Mouse (Mus musculus) intestine, embryonic 16.5 days (tissue): ENCODE measurements at regions not wholly inside any gene's neighbourhood (a gene's known extent, or its start where the extent isn't known, plus 50 kb on each side); places are given as distances from the start of the nearest gene placed in this dataset.

Experiments used
- ATAC-seq: fragments of 200-750 bp; cut with Nextera tagmentation; 2 replicates; pipeline ENCODE4 v1.8.0; 2017; ENCODE audit warnings: moderate TSS enrichment, moderate library complexity
- H3K27ac ChIP-seq: fragments of 300-500 bp; sonication (generic); 2 replicates; pipeline ENCODE4 v1.5.1; 2014; ENCODE audit warnings: mild to moderate bottlenecking, low read length
- H3K27me3 ChIP-seq: fragments of 300-500 bp; sonication (generic); replicated peaks from 2 replicates; pipeline ENCODE4 v1.6.1; 2014; ENCODE audit warnings: low read length, control low read depth, mixed read lengths; ENCODE audit not compliant: control insufficient read depth, insufficient read depth
- H3K36me3 ChIP-seq: fragments of 300-500 bp; sonication (generic); 2 replicates; pipeline ENCODE4 v1.6.1; 2014; ENCODE audit warnings: low read length, control low read depth; ENCODE audit not compliant: control insufficient read depth, insufficient read depth
- H3K4me1 ChIP-seq: fragments of 300-500 bp; sonication (generic); 2 replicates; pipeline ENCODE4 v1.6.1; 2014; ENCODE audit warnings: low read length, control low read depth, mixed read lengths; ENCODE audit not compliant: control insufficient read depth, insufficient read depth
- H3K4me2 ChIP-seq: fragments of 300-500 bp; sonication (generic); 2 replicates; pipeline ENCODE4 v1.6.1; 2014; ENCODE audit warnings: low read depth, low read length, control low read depth
- H3K4me3 ChIP-seq: fragments of 300-500 bp; sonication (generic); 2 replicates; pipeline ENCODE4 v1.5.1; 2014; ENCODE audit warnings: mild to moderate bottlenecking, low read length
- H3K9ac ChIP-seq: fragments of 300-500 bp; sonication (generic); 2 replicates; pipeline ENCODE4 v1.6.1; 2014; ENCODE audit warnings: low read depth, low read length
- H3K9me3 ChIP-seq: fragments of 300-500 bp; sonication (generic); 2 replicates; pipeline ENCODE4 v1.6.1; 2016; ENCODE audit warnings: low read length, control low read depth; ENCODE audit not compliant: control insufficient read depth
- WGBS: fragments of 180-500 bp; shearing (Covaris S2); extraction: QIAGEN DNeasy Blood & Tissue Kit; methylation state at CpG from one replicate; pipeline ENCODE4 v1.1.7; 2014; 5-methylcytosine and 5-hydroxymethylcytosine counted together

- Histone ChIP-seq H3K27me3 (no peaks in the 10 kb centered on the region), H3K36me3 (no peaks in the 10 kb centered on the region), H3K4me2 (no peak overlapping the region), H3K9me3 (no peaks in the 10 kb centered on the region), H3K4me1 (no peaks in the 10 kb centered on the region), H3K9ac (no peak overlapping the region), H3K27ac (no peak overlapping the region), H3K4me3 (no peak overlapping the region)
- ATAC-seq, result no peak
- 82% methylated on average over 6 of the region's 6 CpGs for WGBS
Observed at GRCm38 (mm10) chr11:19144506-19144905, 125.7 kb upstream of the Meis1 start.

GRCm38 (mm10) chr11:19145263-19145662 lies 126.5 kb upstream of the Meis1 start:
- H3K36me3 ChIP-seq, result no peaks in the 10 kb centered on the region
- no peak overlapping the region for H3K4me3 ChIP-seq
- no peak for ATAC-seq
- no peaks in the 10 kb centered on the region for H3K9me3 ChIP-seq
- H3K27ac ChIP-seq, result no peak overlapping the region
- no peaks in the 10 kb centered on the region for H3K4me1 ChIP-seq
- WGBS, result 69% methylated on average over 9 of the region's 9 CpGs
- no peak overlapping the region for H3K9ac ChIP-seq
- no peaks in the 10 kb centered on the region for H3K27me3 ChIP-seq
- H3K4me2 ChIP-seq, result no peak overlapping the region

- no peak for ATAC-seq
- Histone ChIP-seq H3K27ac (no peak overlapping the region), H3K4me2 (no peak overlapping the region), H3K4me1 (no peaks in the 10 kb centered on the region), H3K27me3 (no peaks in the 10 kb centered on the region), H3K36me3 (no peaks in the 10 kb centered on the region), H3K9me3 (no peaks in the 10 kb centered on the region), H3K9ac (no peak overlapping the region), H3K4me3 (no peak overlapping the region)
- WGBS, result 65% methylated on average over 3 of the region's 3 CpGs
Observed at GRCm38 (mm10) chr11:19145991-19146390, 127.2 kb upstream of the Meis1 start.

- Histone ChIP-seq H3K9me3 (no peaks in the 10 kb centered on the region), H3K27ac (no peak overlapping the region), H3K4me2 (no peak overlapping the region), H3K27me3 (no peaks in the 10 kb centered on the region), H3K4me3 (no peak overlapping the region), H3K9ac (no peak overlapping the region), H3K36me3 (no peaks in the 10 kb centered on the region), H3K4me1 (no peaks in the 10 kb centered on the region)
- ATAC-seq, result no peak
- WGBS, result 83% methylated on average over 3 of the region's 3 CpGs
Observed at GRCm38 (mm10) chr11:19151026-19151425, 132.2 kb upstream of the Meis1 start.

DNA sequence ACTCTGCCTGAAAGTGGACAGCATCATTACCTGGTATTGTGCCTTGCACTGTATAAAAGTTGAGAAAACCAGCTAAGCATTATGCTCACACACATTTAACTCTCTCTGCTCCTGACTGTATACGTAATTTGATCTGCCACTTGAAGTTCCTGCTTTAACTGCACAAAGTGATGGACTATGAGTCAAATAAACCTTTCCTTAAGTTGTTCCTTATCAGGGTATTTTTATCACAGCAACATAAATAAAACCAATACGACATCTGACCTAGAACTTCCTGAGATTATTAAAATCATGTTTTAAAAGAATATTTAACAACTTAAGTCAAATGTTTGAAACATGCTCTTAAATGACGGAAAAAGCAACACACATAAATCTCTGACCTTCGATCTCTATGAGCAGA lies 134.9 kb upstream of the Meis1 start:
- no peak for ATAC-seq
- no peaks in the 10 kb centered on the region for H3K36me3 ChIP-seq
- H3K9me3 ChIP-seq, result no peaks in the 10 kb centered on the region
- no peaks in the 10 kb centered on the region for H3K27me3 ChIP-seq
- 68% methylated on average over 4 of the region's 4 CpGs for WGBS
- no peaks in the 10 kb centered on the region for H3K4me1 ChIP-seq
- no peak overlapping the region for H3K4me2 ChIP-seq
- no peak overlapping the region for H3K4me3 ChIP-seq
- H3K27ac ChIP-seq, result no peak overlapping the region
- H3K9ac ChIP-seq, result no peak overlapping the region

DNA sequence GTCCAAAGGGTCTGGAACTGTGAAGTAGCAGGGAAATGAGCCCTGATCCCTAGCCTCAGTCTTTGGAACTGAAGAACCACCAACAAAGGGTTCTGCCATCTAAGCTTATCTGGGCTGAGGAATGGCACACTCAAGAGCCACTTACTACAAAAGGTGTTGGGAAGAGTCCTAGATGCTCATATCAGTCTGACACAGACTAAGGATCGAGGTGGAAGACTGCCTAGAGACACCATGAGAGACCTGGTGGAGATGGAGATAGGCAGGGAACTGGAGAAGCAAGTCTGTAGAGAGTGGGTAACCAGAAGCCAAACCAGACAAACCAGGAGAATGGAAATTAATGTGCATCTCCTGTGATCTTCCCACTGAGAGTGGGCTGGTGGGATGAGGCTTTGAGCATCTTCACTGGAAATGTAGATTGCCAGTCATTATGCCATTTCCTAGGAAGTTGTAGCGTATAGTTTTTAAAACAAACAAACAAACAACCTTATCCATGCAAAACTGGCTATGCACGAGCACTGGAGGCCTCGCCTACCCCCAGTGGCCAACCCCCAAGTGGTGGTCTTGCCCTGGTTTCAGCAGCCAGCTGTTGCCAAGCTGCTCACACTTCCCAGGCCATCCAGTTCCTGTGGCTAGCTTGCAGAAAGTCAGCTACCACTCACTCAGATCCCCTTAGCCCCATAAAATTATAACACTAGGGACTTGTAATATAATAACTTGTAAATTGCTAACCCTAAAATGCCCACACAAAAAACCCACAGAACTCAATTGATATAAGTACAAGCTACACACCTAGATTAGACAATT lies 136.2 kb upstream of the Meis1 start:
- no peaks in the 10 kb centered on the region for H3K4me1 ChIP-seq
- ATAC-seq, result no peak
- no peak overlapping the region for H3K4me2 ChIP-seq
- no peaks in the 10 kb centered on the region for H3K27me3 ChIP-seq
- no peaks in the 10 kb centered on the region for H3K9me3 ChIP-seq
- no peaks in the 10 kb centered on the region for H3K36me3 ChIP-seq
- no peak overlapping the region for H3K27ac ChIP-seq
- H3K9ac ChIP-seq, result no peak overlapping the region
- WGBS, result 82% methylated on average over 4 of the region's 4 CpGs
- H3K4me3 ChIP-seq, result no peak overlapping the region

DNA sequence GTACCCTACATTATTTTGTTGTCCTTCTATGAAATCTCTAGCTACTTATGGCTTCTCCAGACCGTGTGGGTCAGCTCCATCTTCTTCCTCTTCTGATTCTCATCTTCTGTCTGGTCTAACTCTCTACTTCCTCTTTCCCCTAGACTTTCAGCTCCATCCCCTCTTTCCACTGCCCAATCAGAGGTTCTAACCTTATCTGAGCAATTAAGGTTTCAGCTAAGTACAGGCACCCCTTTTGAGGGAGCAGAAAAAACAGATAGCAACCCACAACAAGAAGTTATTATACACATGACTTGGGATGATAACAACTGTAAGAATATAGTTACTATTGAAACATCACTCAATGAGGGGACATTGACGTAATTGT lies 136.8 kb upstream of the Meis1 start:
- 78% methylated on average over 2 of the region's 2 CpGs for WGBS
- no peaks in the 10 kb centered on the region for H3K4me1 ChIP-seq
- no peak overlapping the region for H3K9ac ChIP-seq
- no peaks in the 10 kb centered on the region for H3K27me3 ChIP-seq
- H3K27ac ChIP-seq, result no peak overlapping the region
- no peaks in the 10 kb centered on the region for H3K9me3 ChIP-seq
- H3K4me2 ChIP-seq, result no peak overlapping the region
- no peaks in the 10 kb centered on the region for H3K36me3 ChIP-seq
- no peak overlapping the region for H3K4me3 ChIP-seq
- no peak for ATAC-seq

DNA sequence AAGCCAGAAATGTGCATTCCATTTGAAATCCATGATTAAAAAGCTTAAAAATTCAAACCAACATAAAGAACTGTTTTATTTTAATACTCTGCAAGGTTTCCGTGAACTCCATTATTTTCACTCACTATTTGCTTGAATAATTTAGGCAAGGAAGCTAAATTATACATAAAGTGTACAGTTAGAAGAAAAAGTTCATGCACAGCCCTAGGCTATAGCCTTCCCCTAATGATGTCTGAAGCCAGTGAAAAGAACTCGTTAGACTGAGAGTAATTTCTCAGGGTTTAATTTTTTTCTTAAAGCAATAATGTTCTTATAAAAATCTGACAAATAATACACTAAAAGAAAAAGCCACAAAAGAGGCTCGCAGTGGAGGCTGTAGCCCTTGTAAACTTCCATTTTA lies 141.4 kb upstream of the Meis1 start:
- no peaks in the 10 kb centered on the region for H3K4me1 ChIP-seq
- WGBS, result 47% methylated on average over 3 of the region's 3 CpGs
- H3K9ac ChIP-seq, result no peak overlapping the region
- H3K27me3 ChIP-seq, result no peaks in the 10 kb centered on the region
- H3K4me2 ChIP-seq, result no peak overlapping the region
- H3K4me3 ChIP-seq, result no peak overlapping the region
- H3K9me3 ChIP-seq, result no peaks in the 10 kb centered on the region
- H3K36me3 ChIP-seq, result no peaks in the 10 kb centered on the region
- no peak for ATAC-seq
- no peak overlapping the region for H3K27ac ChIP-seq

DNA sequence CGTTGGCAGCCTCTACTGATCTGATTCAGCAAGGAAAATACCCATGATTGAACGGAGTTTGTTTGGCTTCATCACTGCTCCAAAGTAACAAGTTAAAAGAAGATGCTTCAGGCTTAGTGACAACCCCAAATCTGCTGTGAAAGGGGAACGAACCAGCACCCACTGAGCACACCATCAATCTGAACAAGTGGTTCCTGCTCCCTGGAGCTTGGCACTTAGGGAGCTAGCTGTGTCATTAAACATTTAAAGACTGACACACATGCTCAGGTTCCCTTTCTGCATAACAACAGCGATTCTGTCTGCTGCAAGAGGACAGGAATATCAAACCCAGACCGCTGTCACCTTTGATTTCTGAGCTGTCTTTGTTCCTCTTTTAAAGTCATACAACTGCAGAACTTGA lies 141.9 kb upstream of the Meis1 start:
- Histone ChIP-seq H3K36me3 (no peaks in the 10 kb centered on the region), H3K27me3 (no peaks in the 10 kb centered on the region), H3K4me3 (no peak overlapping the region), H3K4me2 (no peak overlapping the region), H3K9ac (no peak overlapping the region), H3K4me1 (no peaks in the 10 kb centered on the region), H3K9me3 (no peaks in the 10 kb centered on the region), H3K27ac (no peak overlapping the region)
- ATAC-seq, result no peak
- 35% methylated on average over 5 of the region's 5 CpGs for WGBS

DNA sequence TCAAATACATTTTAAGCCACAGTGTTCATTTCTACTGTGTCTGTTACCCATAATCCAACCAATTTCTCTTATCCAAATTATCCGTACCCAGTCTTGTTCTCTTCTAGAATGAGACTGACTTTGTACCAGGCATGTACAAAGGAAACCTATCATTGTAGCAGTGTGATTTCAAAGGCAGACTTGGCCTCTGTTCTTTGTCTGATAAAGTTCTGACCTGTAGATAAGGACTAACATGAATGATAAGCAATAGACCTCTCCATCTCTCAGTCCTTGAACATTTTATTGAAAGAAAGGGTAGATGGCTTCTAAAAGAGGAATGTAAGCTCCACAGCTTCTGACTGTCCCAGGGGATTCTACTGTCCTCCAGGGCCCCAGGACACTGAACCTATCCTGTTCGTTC lies 152.2 kb upstream of the Meis1 start:
- Histone ChIP-seq H3K27ac (no peak overlapping the region), H3K9ac (no peak overlapping the region), H3K4me3 (no peak overlapping the region), H3K4me2 (no peak overlapping the region), H3K36me3 (no peaks in the 10 kb centered on the region), H3K9me3 (no peaks in the 10 kb centered on the region), H3K27me3 (no peaks in the 10 kb centered on the region), H3K4me1 (no peaks in the 10 kb centered on the region)
- no peak for ATAC-seq
- 92% methylated on average over 2 of the region's 2 CpGs for WGBS
